Mouse (Mus musculus): Measurements from ENCODE around the gene Vmn2r88.

GRCm38 (mm10) chr14:51361456-51361855 lies 49.2 kb upstream of the Vmn2r88 start, which contains the start of gene Gm7247:
- TF ChIP-seq CTCF (IDR thresholded peaks at IDR 0.05; ENCODE audit: control insufficient read depth, insufficient read depth, insufficient replicate concordance, low read depth, low read length), result no peak
- no peak for TF ChIP-seq POLR2A (IDR thresholded peaks at IDR 0.05; ENCODE audit: control insufficient read depth, low read depth, low read length)
